ENCODE assay signal across 34 mouse cellular contexts in the genomic region with DNA sequence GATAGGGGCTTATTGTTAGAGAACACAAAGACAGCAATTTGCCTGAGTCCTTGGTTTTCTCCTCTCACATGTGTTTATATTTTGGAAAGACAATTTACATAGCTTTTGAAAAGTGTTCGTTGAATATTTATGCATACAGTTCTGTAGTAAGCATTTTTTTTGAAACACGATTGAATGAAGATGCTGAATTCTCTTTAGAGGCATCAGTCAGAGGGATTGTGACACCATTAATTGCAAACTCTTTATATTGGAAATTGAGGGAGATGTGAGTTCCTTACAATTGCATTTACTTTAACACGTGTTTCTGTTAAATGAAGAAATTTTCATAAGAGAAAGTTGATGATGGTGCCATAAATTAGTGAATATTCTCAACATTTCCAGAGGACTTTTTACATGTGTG.
"Had no signal": no experiment of that assay in that cellular context is flagged by ENCODE, and none has a peak within 500 bp of the region (broad histone marks: within the 10 kb centered on the region; RNA-seq: fewer than 3 reads in every experiment).

No protein-coding gene starts in this region.

- H3K27me3 ChIP-seq: heart, embryonic 12.5 days; heart, embryonic 13.5 days; heart, embryonic 15.5 days; hindbrain, embryonic 12.5 days; hindbrain, embryonic 13.5 days; hindbrain, embryonic 15.5 days; intestine, embryonic 15.5 days; kidney, embryonic 15.5 days had no signal

- H3K36me3 ChIP-seq: heart, embryonic 12.5 days; heart, embryonic 13.5 days; heart, embryonic 15.5 days; hindbrain, embryonic 10.5 days; hindbrain, embryonic 12.5 days; hindbrain, embryonic 13.5 days; hindbrain, embryonic 15.5 days; intestine, embryonic 15.5 days; kidney, embryonic 15.5 days had no signal

- H3K9ac ChIP-seq: heart, embryonic 12.5 days; heart, embryonic 13.5 days; heart, embryonic 15.5 days; hindbrain, embryonic 12.5 days; hindbrain, embryonic 13.5 days; hindbrain, embryonic 14.5 days; hindbrain, embryonic 15.5 days; intestine, embryonic 15.5 days; kidney, embryonic 15.5 days had no signal

- H3K4me3 ChIP-seq: heart, embryonic 12.5 days; heart, embryonic 13.5 days; heart, embryonic 15.5 days; hindbrain, embryonic 10.5 days; hindbrain, embryonic 12.5 days; hindbrain, embryonic 13.5 days; hindbrain, embryonic 15.5 days; intestine, embryonic 15.5 days; kidney, embryonic 15.5 days; layer of hippocampus, adult 2 months; left cerebral cortex, adult 2 months had no signal

- H3K27ac ChIP-seq: heart, embryonic 13.5 days; heart, embryonic 15.5 days; hindbrain, embryonic 10.5 days; hindbrain, embryonic 12.5 days; hindbrain, embryonic 13.5 days; hindbrain, embryonic 14.5 days; hindbrain, embryonic 15.5 days; hindbrain, postnatal 0 days; intestine, embryonic 15.5 days; kidney, embryonic 15.5 days; kidney, postnatal 0 days; layer of hippocampus, adult 2 months; left cerebral cortex, adult 2 months had no signal

- ATAC-seq: hindbrain, embryonic 16.5 days; hindbrain, postnatal 0 days; inflammation-experienced regulatory T-cells, adult 6 months; intestine, embryonic 15.5 days; intestine, embryonic 16.5 days; intestine, postnatal 0 days had no signal

- H3K4me2 ChIP-seq: heart, embryonic 12.5 days; heart, embryonic 13.5 days; heart, embryonic 15.5 days; hindbrain, embryonic 12.5 days; hindbrain, embryonic 13.5 days; hindbrain, embryonic 14.5 days; hindbrain, embryonic 15.5 days; intestine, embryonic 15.5 days; kidney, embryonic 15.5 days had no signal

- H3K4me1 ChIP-seq: heart, embryonic 12.5 days; heart, embryonic 13.5 days; heart, embryonic 15.5 days; hindbrain, embryonic 10.5 days; hindbrain, embryonic 12.5 days; hindbrain, embryonic 13.5 days; hindbrain, embryonic 15.5 days; intestine, embryonic 15.5 days; kidney, embryonic 15.5 days had no signal

- DNase-seq: heart, postnatal 10 days; heart, postnatal 14 days; heart, postnatal 36 days; heart, postnatal 4 days; kidney, adult 11 months; kidney, adult 18-20 months; kidney, adult 2 months; kidney, adult 8-10 months; kidney, adult 9 months; kidney, postnatal 10 days; kidney, postnatal 14 days; kidney, postnatal 25 days; kidney, postnatal 36 days; kidney, postnatal 4 days; layer of hippocampus, adult 9-11 months; layer of hippocampus, postnatal 36 days had no signal

- H3K9me3 ChIP-seq: heart, embryonic 12.5 days; heart, embryonic 13.5 days; heart, embryonic 15.5 days; hindbrain, embryonic 10.5 days; hindbrain, embryonic 12.5 days; hindbrain, embryonic 13.5 days; hindbrain, embryonic 15.5 days; intestine, embryonic 15.5 days; kidney, embryonic 15.5 days had no signal
